Mouse (Mus musculus): ENCODE results near the gene Npr3. TPM values are rescaled to one million over a fixed set of nuclear protein-coding genes. Genes with fewer than 3 reads are reported as not detected.

Gene Npr3
- total RNA-seq (2021) = 10 to 100 TPM; 29.2 to 32.9 TPM

DNA sequence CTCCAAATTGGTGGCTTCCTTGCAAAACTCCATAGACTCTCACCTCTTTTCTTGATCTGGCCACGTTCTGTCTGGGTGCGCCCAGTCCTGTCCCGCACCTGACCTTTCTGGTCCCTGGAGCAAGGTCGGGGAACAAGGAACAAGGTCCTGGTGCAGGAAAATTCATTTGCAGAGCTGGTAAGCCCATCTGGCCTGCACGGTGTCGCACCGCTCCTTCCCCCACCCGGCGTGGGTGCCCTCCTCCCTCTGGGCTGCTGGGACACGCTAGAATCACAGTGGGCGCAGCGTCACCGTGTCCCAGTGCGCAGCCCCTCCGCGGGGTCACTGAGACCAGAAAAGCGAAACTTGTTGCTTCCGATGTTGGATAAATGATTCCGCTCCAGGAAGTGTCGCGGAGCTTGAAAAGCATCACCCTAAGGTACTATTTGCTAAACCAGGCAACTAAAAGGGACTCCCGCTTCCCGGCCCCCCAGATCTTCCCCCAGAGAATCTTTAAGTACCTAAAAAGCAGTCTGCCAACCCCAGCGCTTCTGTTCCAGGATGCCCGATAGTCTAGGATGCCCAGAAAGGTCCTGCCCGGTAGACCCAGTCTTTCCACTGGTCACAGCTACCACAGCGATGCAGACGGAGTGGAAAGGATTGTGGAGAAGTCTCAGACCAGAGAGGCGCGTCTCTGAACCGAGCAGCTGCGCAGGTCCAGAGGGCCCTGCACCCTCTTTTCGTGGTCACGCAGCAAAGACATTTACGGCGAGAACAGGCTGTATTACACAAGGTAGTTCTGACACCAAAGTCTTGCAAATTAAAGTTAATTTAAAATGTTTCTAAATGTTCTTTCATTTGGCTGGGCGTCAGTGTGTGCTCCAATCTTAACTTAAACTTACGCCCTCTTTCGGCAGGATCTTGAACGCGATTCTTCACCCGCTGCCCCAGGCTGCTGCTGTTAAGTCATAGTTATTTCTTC lies at the start of gene Npr3:
Gene Npr3 (minus strand): TSS at position 717 of the 961 bp plus-strand sequence.
- intact Hi-C loops (cut with DNase I) = loop anchor here (2.0 kb wide), 1 partner anchor 60 kb away; no protein-coding TSS in a partner anchor
- peak; percentile 65 to 74 for DNase-seq

- intact Hi-C loops (cut with DNase I) = no loop called here
These were observed 49.0 kb upstream of the Npr3 start for GRCm38 (mm10) chr15:11956129-11956528.

GRCm38 (mm10) chr15:11954190-11954589 lies 47.1 kb upstream of the Npr3 start:
- intact Hi-C loops (cut with DNase I) = no loop called here
- DNase-seq = no peak

More at GRCm38 (mm10) chr15:11956129-11956528, 49.0 kb upstream of the Npr3 start:
- no peak for DNase-seq

- intact Hi-C loops (cut with DNase I) = no loop called here
- DNase-seq = no peak
These were observed 45.1 kb upstream of the Npr3 start for GRCm38 (mm10) chr15:11952159-11952558.

GRCm38 (mm10) chr15:11951181-11951580 lies 44.1 kb upstream of the Npr3 start:
- no peak for DNase-seq
- intact Hi-C loops (cut with DNase I) = no loop called here

DNA sequence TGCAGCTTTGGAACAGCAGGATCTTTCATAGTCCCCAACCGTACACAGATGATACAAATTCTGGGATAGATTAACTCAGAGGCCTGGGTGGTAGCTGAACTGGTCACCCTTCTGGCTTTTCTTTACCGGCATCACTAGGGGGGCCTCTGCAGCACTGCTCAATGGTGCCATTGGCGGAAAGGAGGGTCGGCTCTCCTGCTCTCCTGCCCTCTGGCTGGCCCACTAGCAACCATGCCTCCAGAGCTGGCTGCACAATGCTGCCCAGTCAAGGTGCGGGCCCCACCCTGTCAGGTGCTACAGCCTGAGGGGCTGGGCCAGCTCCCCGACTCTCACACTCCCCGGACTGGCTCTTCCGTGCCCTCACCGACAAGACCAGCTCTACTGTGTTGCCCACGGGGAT lies 43.1 kb upstream of the Npr3 start:
- intact Hi-C loops (cut with DNase I) = no loop called here
- no peak for DNase-seq

GRCm38 (mm10) chr15:11949490-11949889 lies 42.4 kb upstream of the Npr3 start:
- intact Hi-C loops (cut with DNase I) = no loop called here
- no peak for DNase-seq

GRCm38 (mm10) chr15:11940855-11941254 lies 33.8 kb upstream of the Npr3 start:
- no peak for DNase-seq
- intact Hi-C loops (cut with DNase I) = no loop called here

GRCm38 (mm10) chr15:11927742-11928141 lies 20.7 kb upstream of the Npr3 start:
- no peak for DNase-seq
- intact Hi-C loops (cut with DNase I) = no loop called here

DNA sequence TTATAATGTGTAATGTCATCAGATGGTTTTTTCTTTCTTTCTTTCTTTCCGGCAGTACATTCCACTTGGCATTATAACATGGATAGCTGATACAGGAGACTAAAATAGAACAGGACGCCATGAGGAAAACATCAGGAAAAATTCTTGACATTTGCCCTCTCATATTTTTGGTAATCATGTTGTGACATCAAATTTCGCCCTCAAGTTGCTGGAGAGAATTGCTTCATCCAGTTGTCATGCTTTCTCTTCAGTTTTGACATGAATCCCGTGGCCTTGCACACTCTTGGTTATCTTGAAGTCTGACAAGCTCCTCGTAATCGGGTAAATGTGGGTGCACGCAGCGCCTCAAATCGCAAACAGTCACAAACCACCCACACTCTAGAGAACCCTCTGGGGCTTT lies 7.0 kb upstream of the Npr3 start:
- DNase-seq = no peak
- intact Hi-C loops (cut with DNase I) = no loop called here

GRCm38 (mm10) chr15:11909875-11910274 lies 2.8 kb upstream of the Npr3 start:
- peak; percentile 26 to 35 for DNase-seq
- intact Hi-C loops (cut with DNase I) = loop anchor here (1.0 to 2.0 kb wide), 3 partner anchors 157 to 501 kb away; no protein-coding TSS in a partner anchor

- intact Hi-C loops (cut with DNase I) = no loop called here
- no peak for DNase-seq
These were observed 1.1 kb upstream of the Npr3 start for GRCm38 (mm10) chr15:11908166-11908565.

- intact Hi-C loops (cut with DNase I) = loop anchor here (2.0 kb wide), 1 partner anchor 61 kb away; no protein-coding TSS in a partner anchor
- peak; percentile 50 to 57 for DNase-seq
These were observed 991 bp downstream of the Npr3 start for GRCm38 (mm10) chr15:11906021-11906570.

GRCm38 (mm10) chr15:11904848-11905672 lies 2.0 kb downstream of the Npr3 start:
- intact Hi-C loops (cut with DNase I) = no loop called here
- peak; percentile 46 to 50 for DNase-seq

DNA sequence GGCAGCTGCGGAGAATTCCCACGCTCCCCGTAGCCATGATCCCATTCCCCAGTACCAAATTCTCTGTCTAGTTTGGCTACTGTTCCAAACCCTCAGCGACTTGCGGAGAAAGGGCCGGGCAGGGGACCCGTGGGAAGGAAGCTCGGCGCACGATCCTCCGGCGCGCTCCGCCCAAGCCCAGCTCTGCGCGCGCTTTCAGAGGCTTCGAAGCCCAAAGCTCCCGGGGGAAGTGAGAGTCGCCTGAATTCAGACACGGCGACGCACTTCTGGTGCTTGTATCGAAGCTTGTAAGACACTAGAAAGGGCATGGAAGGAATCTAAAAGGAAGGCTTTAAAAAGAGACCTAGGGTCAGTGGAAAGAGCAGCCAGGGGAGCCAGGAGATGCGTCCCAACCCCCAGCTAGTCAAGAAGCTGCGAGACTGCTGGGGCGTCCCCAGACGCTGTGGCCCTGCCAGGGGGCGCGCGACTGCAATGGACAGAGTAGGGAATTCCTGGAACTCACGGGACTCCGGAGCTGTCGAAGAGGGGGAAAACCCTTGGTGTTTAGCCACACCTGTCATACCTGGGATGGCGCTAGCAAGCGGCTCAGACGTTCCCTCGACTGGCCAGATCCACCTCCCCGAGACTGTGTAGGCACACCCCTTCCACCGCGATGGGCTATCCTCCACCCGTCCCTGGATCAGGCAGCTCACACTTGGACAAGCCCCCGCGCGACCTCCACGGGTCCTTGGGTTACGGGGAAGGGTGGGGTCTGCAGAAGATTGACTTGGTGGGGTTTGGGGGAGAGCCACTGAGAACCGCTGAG lies 2.8 kb downstream of the Npr3 start:
- DNase-seq = peak; percentile 44 to 51
- intact Hi-C loops (cut with DNase I) = no loop called here

GRCm38 (mm10) chr15:11903196-11904042 lies 3.7 kb downstream of the Npr3 start:
- intact Hi-C loops (cut with DNase I) = no loop called here
- peak; percentile 16 to 31 for DNase-seq

DNA sequence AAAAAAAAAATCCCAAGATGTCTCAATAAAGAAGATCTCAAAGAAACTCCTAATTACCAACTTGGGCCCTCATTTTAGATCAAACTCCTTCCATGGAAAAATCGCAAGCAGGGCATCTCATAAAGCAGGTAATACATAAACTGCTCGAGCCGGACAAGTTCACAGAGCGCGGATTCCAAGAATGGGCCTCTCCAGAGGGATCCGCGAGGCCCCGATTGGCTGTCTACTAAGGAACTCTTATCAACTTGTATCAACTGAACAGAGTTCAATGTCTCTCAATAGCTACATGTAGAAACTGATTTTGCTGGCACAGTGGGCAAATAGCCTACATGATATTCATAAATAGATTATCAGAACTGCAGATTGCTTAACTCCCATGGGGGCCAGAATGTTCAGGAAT lies 9.5 kb downstream of the Npr3 start:
- intact Hi-C loops (cut with DNase I) = no loop called here
- no peak for DNase-seq

DNA sequence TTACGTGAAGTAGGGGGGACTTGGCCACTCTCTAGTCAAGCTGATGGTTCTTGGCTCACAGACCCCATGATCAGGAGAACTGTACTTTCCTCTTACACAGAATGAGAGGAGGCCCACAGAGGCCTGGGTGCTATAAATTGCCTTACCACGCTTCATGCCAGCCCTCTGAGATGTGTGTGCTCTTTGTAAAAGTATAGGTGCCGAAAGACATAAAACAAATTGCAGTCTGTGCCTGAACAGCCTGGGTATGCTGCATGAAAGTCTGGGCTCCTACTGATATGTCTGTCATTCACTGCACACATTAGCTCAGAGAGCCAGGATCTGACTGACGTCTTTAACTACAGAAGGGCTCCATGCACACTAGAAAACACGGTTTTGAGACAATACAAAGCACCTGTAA lies 9.9 kb downstream of the Npr3 start:
- intact Hi-C loops (cut with DNase I) = no loop called here
- no peak for DNase-seq

DNA sequence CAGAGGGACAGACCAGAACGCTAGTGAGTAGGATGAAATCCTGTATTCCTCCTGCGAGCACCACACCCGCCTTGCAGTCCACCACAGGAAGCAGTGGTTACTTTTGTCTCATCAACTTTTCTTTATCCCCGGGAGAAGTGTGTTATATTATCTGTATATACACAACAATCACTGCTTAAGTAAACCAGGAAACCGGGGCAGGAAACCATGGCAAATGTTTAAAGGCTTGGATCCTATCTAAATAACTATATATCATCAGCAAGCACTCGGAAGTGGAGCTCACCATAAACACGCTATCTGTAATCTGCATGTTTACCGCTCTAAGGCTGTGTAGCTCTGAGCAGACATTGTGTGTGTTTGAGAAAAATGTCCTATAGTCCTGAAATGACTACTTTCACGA lies 13.1 kb downstream of the Npr3 start:
- DNase-seq = no peak

More for the DNA sequence above, 13.1 kb downstream of the Npr3 start:
- intact Hi-C loops (cut with DNase I) = no loop called here
